Mouse (Mus musculus): ENCODE data around the gene C130074G19Rik. TPM values are rescaled to one million over a fixed set of nuclear protein-coding genes. Genes with fewer than 3 reads are reported as not detected.
A peak's percentile ranks its signal among the peaks of the same experiment; 100 is the strongest.

The C130074G19Rik gene
- polyA plus RNA-seq, 1 experiment, result not detected

- TF ChIP-seq POLR2A (IDR thresholded peaks at IDR 0.05; ENCODE audit: insufficient read depth, low read depth, low read length), result no peak
- no peak for TF ChIP-seq CTCF (IDR thresholded peaks at IDR 0.05; ENCODE audit: insufficient read depth, low read depth, low read length)
- WGBS, result 88% methylated on average over 5 of the region's 5 CpGs
- no peak overlapping the region for H3K4me3 ChIP-seq (ENCODE audit: insufficient read depth, low read depth, low read length)
- no peaks in the 10 kb centered on the region for H3K4me1 ChIP-seq (ENCODE audit: control insufficient read depth, insufficient read depth, low read length)
- no peak overlapping the region for H3K27ac ChIP-seq (ENCODE audit: insufficient read depth, low read depth, low read length)
Measured at GRCm38 (mm10) chr1:184836350-184836749, 46.7 kb downstream of the C130074G19Rik start.

DNA sequence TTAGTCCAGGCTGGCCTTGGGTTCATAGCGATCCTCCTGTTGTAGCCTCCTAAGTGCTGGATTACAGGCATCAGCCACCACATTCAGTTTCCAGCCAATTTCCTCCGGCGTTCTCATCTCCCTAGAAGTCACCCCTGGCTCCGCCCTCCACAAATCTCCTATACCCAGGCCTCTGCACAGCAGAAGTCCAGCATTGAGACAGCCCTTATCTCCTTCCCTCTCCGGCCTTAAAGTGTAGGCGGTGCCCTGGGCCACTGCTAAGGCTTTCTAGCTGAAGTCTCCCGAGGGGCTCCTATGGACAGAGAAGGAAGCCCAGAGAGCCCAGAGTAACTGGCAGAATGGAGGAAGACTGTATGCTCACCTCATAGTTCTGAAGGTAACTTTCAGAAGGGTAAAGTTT lies 49.5 kb downstream of the C130074G19Rik start:
- WGBS, result 94% methylated on average over 7 of the region's 7 CpGs
- H3K4me3 ChIP-seq (ENCODE audit: insufficient read depth, low read depth, low read length), result no peak overlapping the region
- 0 out of 2 replicates have a peak, but pooled peaks cover 3% of the 10 kb centered on the region for H3K4me1 ChIP-seq (ENCODE audit: control insufficient read depth, insufficient read depth, low read length)
- H3K27ac ChIP-seq (ENCODE audit: insufficient read depth, low read depth, low read length), result no peak overlapping the region
- TF ChIP-seq CTCF (IDR thresholded peaks at IDR 0.05; ENCODE audit: insufficient read depth, low read depth, low read length) (no peak), POLR2A (IDR thresholded peaks at IDR 0.05; ENCODE audit: insufficient read depth, low read depth, low read length) (no peak)

- 87% methylated on average over 10 of the region's 10 CpGs for WGBS
- Histone ChIP-seq H3K27ac (ENCODE audit: insufficient read depth, low read depth, low read length) (no peak overlapping the region), H3K4me1 (ENCODE audit: control insufficient read depth, insufficient read depth, low read length) (peaks cover 6% of the 10 kb centered on the region), H3K4me3 (ENCODE audit: insufficient read depth, low read depth, low read length) (no peak overlapping the region)
- no peak for TF ChIP-seq POLR2A (IDR thresholded peaks at IDR 0.05; ENCODE audit: insufficient read depth, low read depth, low read length)
- no peak for TF ChIP-seq CTCF (IDR thresholded peaks at IDR 0.05; ENCODE audit: insufficient read depth, low read depth, low read length)
Measured at GRCm38 (mm10) chr1:184832211-184832610, 50.8 kb downstream of the C130074G19Rik start.

DNA sequence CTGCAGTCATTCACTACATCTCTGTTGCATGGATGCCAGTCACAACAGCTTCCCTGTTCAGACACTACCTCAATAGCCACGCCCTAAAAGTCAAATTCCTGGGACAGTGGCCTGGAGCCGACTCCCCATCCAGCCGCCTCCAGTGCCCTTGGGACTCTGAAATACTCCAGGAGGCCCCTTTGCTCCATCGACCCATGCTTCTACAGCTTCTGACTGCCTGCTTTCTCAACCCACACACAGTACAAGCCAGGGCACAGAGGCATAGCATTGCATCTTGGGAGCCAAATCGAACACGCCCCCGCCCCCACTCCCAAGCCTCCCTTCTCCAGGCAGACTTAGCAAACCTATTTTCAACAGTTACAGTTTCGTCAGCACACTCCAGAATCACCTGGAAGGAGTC lies 53.1 kb downstream of the C130074G19Rik start:
- WGBS, result 83% methylated on average over 8 of the region's 8 CpGs
- H3K4me3 ChIP-seq (ENCODE audit: insufficient read depth, low read depth, low read length), result no peak overlapping the region
- H3K27ac ChIP-seq (ENCODE audit: insufficient read depth, low read depth, low read length), result no peak overlapping the region
- peaks cover 11% of the 10 kb centered on the region for H3K4me1 ChIP-seq (ENCODE audit: control insufficient read depth, insufficient read depth, low read length)
- TF ChIP-seq POLR2A (IDR thresholded peaks at IDR 0.05; ENCODE audit: insufficient read depth, low read depth, low read length) (no peak), CTCF (IDR thresholded peaks at IDR 0.05; ENCODE audit: insufficient read depth, low read depth, low read length) (no peak)

GRCm38 (mm10) chr1:184827175-184827701 lies 55.8 kb downstream of the C130074G19Rik start:
- TF ChIP-seq CTCF (IDR thresholded peaks at IDR 0.05; ENCODE audit: insufficient read depth, low read depth, low read length), result no peak
- no peak for TF ChIP-seq POLR2A (IDR thresholded peaks at IDR 0.05; ENCODE audit: insufficient read depth, low read depth, low read length)
- Histone ChIP-seq H3K4me3 (ENCODE audit: insufficient read depth, low read depth, low read length) (peak overlapping the region; percentile 16), H3K4me1 (ENCODE audit: control insufficient read depth, insufficient read depth, low read length) (peaks cover 11% of the 10 kb centered on the region), H3K27ac (ENCODE audit: insufficient read depth, low read depth, low read length) (0 out of 2 replicates have a peak overlapping the region, but pooled peaks have one; percentile 8)
- WGBS, result 36% methylated on average over 23 of the region's 23 CpGs

DNA sequence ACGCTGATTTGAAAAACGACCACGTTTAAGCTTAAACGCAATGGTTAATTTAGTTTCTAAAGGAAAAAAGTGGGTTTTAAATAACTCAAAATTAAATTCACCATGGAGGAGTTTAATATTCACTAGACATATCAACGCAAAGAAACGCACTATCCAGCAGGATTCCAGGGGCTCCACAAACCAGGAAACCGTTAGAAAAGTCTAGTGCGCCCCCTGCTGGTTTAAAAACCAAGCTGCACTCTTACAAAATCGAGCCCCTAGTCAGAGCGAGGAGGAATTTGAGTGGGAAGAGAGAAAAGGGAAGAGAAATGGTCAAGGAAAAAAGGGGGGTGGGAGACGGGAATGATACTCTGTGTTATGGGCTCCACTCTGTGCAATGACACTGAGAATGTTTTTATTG lies 57.9 kb downstream of the C130074G19Rik start:
- TF ChIP-seq CTCF (IDR thresholded peaks at IDR 0.05; ENCODE audit: insufficient read depth, low read depth, low read length) (0 out of 2 replicates have a peak, but pooled peaks have one; percentile 14), POLR2A (IDR thresholded peaks at IDR 0.05; ENCODE audit: insufficient read depth, low read depth, low read length) (no peak)
- peaks cover 11% of the 10 kb centered on the region for H3K4me1 ChIP-seq (ENCODE audit: control insufficient read depth, insufficient read depth, low read length)
- no peak overlapping the region for H3K4me3 ChIP-seq (ENCODE audit: insufficient read depth, low read depth, low read length)
- WGBS, result 12% methylated on average over 11 of the region's 11 CpGs
- no peak overlapping the region for H3K27ac ChIP-seq (ENCODE audit: insufficient read depth, low read depth, low read length)

- TF ChIP-seq CTCF (IDR thresholded peaks at IDR 0.05; ENCODE audit: insufficient read depth, low read depth, low read length) (peak; percentile 90), POLR2A (IDR thresholded peaks at IDR 0.05; ENCODE audit: insufficient read depth, low read depth, low read length) (no peak)
- peaks cover 8% of the 10 kb centered on the region for H3K4me1 ChIP-seq (ENCODE audit: control insufficient read depth, insufficient read depth, low read length)
- no peak overlapping the region for H3K4me3 ChIP-seq (ENCODE audit: insufficient read depth, low read depth, low read length)
- WGBS, result 7% methylated on average over 12 of the region's 12 CpGs
- no peak overlapping the region for H3K27ac ChIP-seq (ENCODE audit: insufficient read depth, low read depth, low read length)
Measured at GRCm38 (mm10) chr1:184824439-184824851, 58.6 kb downstream of the C130074G19Rik start.

DNA sequence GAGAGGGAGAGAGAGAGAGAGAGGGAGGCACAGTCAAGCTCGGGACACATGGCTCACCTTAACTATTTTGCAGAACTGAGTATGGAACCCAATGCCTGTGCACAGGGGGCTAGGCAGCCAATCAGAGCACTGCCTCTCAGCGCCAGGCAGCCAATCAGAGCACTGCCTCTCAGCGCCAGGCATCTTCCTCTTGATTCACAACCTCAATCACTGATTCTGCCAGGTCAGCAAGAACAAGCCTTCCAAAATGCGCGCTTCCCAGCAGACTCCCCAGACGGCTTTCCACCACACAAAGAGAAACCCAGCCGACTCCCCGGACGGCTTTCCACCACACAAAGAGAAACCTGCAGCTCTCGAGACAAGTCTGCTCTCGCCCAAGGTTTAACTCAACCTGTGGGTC lies 60.3 kb downstream of the C130074G19Rik start:
- TF ChIP-seq POLR2A (IDR thresholded peaks at IDR 0.05; ENCODE audit: insufficient read depth, low read depth, low read length) (no peak), CTCF (IDR thresholded peaks at IDR 0.05; ENCODE audit: insufficient read depth, low read depth, low read length) (no peak)
- Histone ChIP-seq H3K4me3 (ENCODE audit: insufficient read depth, low read depth, low read length) (no peak overlapping the region), H3K4me1 (ENCODE audit: control insufficient read depth, insufficient read depth, low read length) (peaks cover 8% of the 10 kb centered on the region), H3K27ac (ENCODE audit: insufficient read depth, low read depth, low read length) (no peak overlapping the region)
- WGBS, result 30% methylated on average over 11 of the region's 11 CpGs

Other genes with a start within 250 kb of the C130074G19Rik start
- not detected in 2 replicates for gene Hlx, start 150.6 kb downstream of the C130074G19Rik start, polyA plus RNA-seq (2012; ENCODE audit: insufficient read depth, insufficient read length, low replicate concordance, missing spikeins)
- not detected in 2 replicates for gene Marc1, start 71.9 kb downstream of the C130074G19Rik start, polyA plus RNA-seq (2012; ENCODE audit: insufficient read depth, insufficient read length, low replicate concordance, missing spikeins)
- gene Marc2, start 36.8 kb downstream of the C130074G19Rik start, polyA plus RNA-seq (2012; ENCODE audit: insufficient read depth, insufficient read length, low replicate concordance, missing spikeins), result not detected in 2 replicates
- gene Mark1, start 116.4 kb upstream of the C130074G19Rik start, polyA plus RNA-seq (2012; ENCODE audit: insufficient read depth, insufficient read length, low replicate concordance, missing spikeins), result not detected in 2 replicates